Mouse (Mus musculus) B cell, adult 67 days (primary cell): Measurements from ENCODE around the gene Slc15a2. TPM values are rescaled to one million over a fixed set of nuclear protein-coding genes. Genes with fewer than 3 reads are reported as not detected.

ENCODE experiments used
- total RNA-seq, 2 experiments: library from RNA; stranded (reverse); gene quantifications; 4 replicates each; pipeline ENCODE4 v1.2.4; 2023

Gene Slc15a2
- 10 to 100 TPM; 14.0 to 27.3 TPM for total RNA-seq

GRCm38 (mm10) chr16:36784594-36785313 lies at the start of gene Slc15a2:
Gene Slc15a2 (minus strand): TSS chr16:36784962.

GRCm38 (mm10) chr16:36828054-36828786 lies 43.5 kb upstream of the Slc15a2 start, which contains the start of gene Iqcb1:
Gene Iqcb1 (plus strand): TSS chr16:36828385.

Other genes with a start within 250 kb of the Slc15a2 start
- not detected for gene Casr, start 222.8 kb downstream of the Slc15a2 start, total RNA-seq
- gene Cd86, start 118.9 kb downstream of the Slc15a2 start, total RNA-seq: 100 to 1,000 TPM; 148 to 156 TPM
- gene Ildr1, start 91.0 kb downstream of the Slc15a2 start, total RNA-seq: 10 to 100 TPM; 14.5 to 14.8 TPM
- 10 to 100 TPM; 66.9 to 72.6 TPM for gene Iqcb1, start 43.4 kb upstream of the Slc15a2 start, total RNA-seq
- gene Eaf2, start 90.0 kb upstream of the Slc15a2 start, total RNA-seq: 10 to 100 TPM; 13.5 to 14.1 TPM
- gene Golgb1, start 90.2 kb upstream of the Slc15a2 start, total RNA-seq: 10 to 100 TPM; 35.6 to 45.4 TPM
- 100 to 1,000 TPM; 346 to 360 TPM for gene Hcls1, start 150.0 kb upstream of the Slc15a2 start, total RNA-seq
- gene Fbxo40, start 205.5 kb upstream of the Slc15a2 start, total RNA-seq: 1 to 10 TPM in 1 of 2 experiments, under 1 TPM in 1; 0.74 to 1.4 TPM
- gene Polq, start 226.8 kb upstream of the Slc15a2 start, total RNA-seq: 1 to 10 TPM; 6.1 to 8.1 TPM